Mouse (Mus musculus) limb, embryonic 14.5 days (tissue): ENCODE results near the gene Rplp2. TPM values are rescaled to one million over a fixed set of nuclear protein-coding genes. Genes with fewer than 3 reads are reported as not detected.

Experiments
- ATAC-seq: fragments of 200-750 bp; cut with Nextera tagmentation; 2 replicates; pipeline ENCODE4 v1.8.0; 2017; ENCODE audit warnings: low read depth, moderate number of reproducible peaks, moderate TSS enrichment; ENCODE audit not compliant: low FRiP score
- DNase-seq: peaks from one replicate; pipeline ENCODE4 v3.0.0-alpha.2; 2015; ENCODE audit warnings: low spot score
- H3K27ac ChIP-seq: fragments of 300-500 bp; sonication (generic); replicated peaks from 2 replicates; pipeline ENCODE4 v1.5.1; 2014; ENCODE audit warnings: low read depth, mild to moderate bottlenecking, low read length, moderate library complexity, mixed read lengths
- H3K27me3 ChIP-seq: fragments of 300-500 bp; sonication (generic); 2 replicates; pipeline ENCODE4 v1.6.1; 2014; ENCODE audit warnings: low read length, mixed read lengths; ENCODE audit not compliant: control insufficient read depth, insufficient read depth
- H3K36me3 ChIP-seq: fragments of 300-500 bp; sonication (generic); 2 replicates; pipeline ENCODE4 v1.6.1; 2014; ENCODE audit warnings: mild to moderate bottlenecking, low read length, moderate library complexity, mixed read lengths; ENCODE audit not compliant: control insufficient read depth, insufficient read depth
- H3K4me1 ChIP-seq: fragments of 300-500 bp; sonication (generic); 2 replicates; pipeline ENCODE4 v1.6.1; 2014; ENCODE audit warnings: antibody characterized with exemption, low read length, mixed read lengths; ENCODE audit not compliant: control insufficient read depth, insufficient read depth
- H3K4me2 ChIP-seq: fragments of 300-500 bp; sonication (generic); replicated peaks from 2 replicates; pipeline ENCODE4 v1.6.1; 2014; ENCODE audit warnings: low read depth, mild to moderate bottlenecking, low read length, moderate library complexity; ENCODE audit not compliant: severe bottlenecking
- H3K4me3 ChIP-seq: fragments of 300-500 bp; sonication (generic); replicated peaks from 2 replicates; pipeline ENCODE4 v1.5.1; 2014; ENCODE audit warnings: low read length
- H3K9ac ChIP-seq: fragments of 300-500 bp; sonication (generic); 2 replicates; pipeline ENCODE4 v1.6.1; 2014; ENCODE audit warnings: mild to moderate bottlenecking, low read depth, low read length, moderate library complexity; ENCODE audit not compliant: severe bottlenecking
- H3K9me3 ChIP-seq: fragments of 300-500 bp; sonication (generic); 2 replicates; pipeline ENCODE4 v1.6.1; 2016; ENCODE audit warnings: low read length; ENCODE audit not compliant: control insufficient read depth
- POLR2A ChIP-seq: fragments of 200-500 bp; IDR thresholded peaks from 2 replicates; pipeline ENCODE4 v1.8.0; 2012; ENCODE audit warnings: inconsistent platforms, mild to moderate bottlenecking, moderate library complexity, borderline replicate concordance; ENCODE audit not compliant: insufficient read depth, insufficient read length; ENCODE audit errors: extremely low read depth
- WGBS: fragments of 180-500 bp; shearing (Covaris S2); extraction: QIAGEN DNeasy Blood & Tissue Kit; methylation state at CpG from one replicate; pipeline ENCODE4 v1.1.7; 2014; 5-methylcytosine and 5-hydroxymethylcytosine counted together
- polyA plus RNA-seq, 2 experiments: library from polyadenylated mRNA; depleted of rRNA in 1 of 2; stranded (reverse) in 1 of 2; unstranded in 1 of 2; fragments of >200 nt; fragmentation: Nextera tagmentation in 1 of 2; extraction: Ambion mirVana in 1 of 2; gene quantifications; 2 replicates each; pipeline versions ENCODE4 v1.2.1 to v1.2.3; 2012 to 2014

The Rplp2 gene
- polyA plus RNA-seq, 2 experiments: 1,364 to 1,375 TPM

GRCm38 (mm10) chr7:141435129-141435855, 11.9 kb upstream of the Rplp2 start:
- Histone ChIP-seq H3K27me3 (no peaks in the 10 kb centered on the region), H3K9ac (peak overlapping the region; percentile 66), H3K4me3 (peak overlapping the region; percentile 47), H3K36me3 (peaks cover 45% of the 10 kb centered on the region), H3K27ac (no peak overlapping the region), H3K4me2 (peak overlapping the region; percentile 83), H3K4me1 (peaks cover 26% of the 10 kb centered on the region), H3K9me3 (no peaks in the 10 kb centered on the region)
- DNase-seq (no peak), ATAC-seq (0 out of 2 replicates have a peak, but pooled peaks have one; percentile 20)
- 3% methylated on average over 17 of the region's 17 CpGs for WGBS
- no peak for TF ChIP-seq POLR2A

- H3K27me3 ChIP-seq: no peaks in the 10 kb centered on the region
- peaks cover 26% of the 10 kb centered on the region for H3K4me1 ChIP-seq
- no peaks in the 10 kb centered on the region for H3K9me3 ChIP-seq
- TF ChIP-seq POLR2A: no peak
- no peak overlapping the region; the same call in 1 of the 2 replicates for H3K4me3 ChIP-seq
- DNase-seq: no peak
- no peak overlapping the region for H3K9ac ChIP-seq
- no peak for ATAC-seq
- H3K27ac ChIP-seq: no peak overlapping the region
- WGBS: 88% methylated on average over 9 of the region's 9 CpGs
- peak overlapping the region; percentile 83 for H3K4me2 ChIP-seq
- H3K36me3 ChIP-seq: peaks cover 40% of the 10 kb centered on the region
Measured at GRCm38 (mm10) chr7:141435856-141436522, 11.2 kb upstream of the Rplp2 start.

GRCm38 (mm10) chr7:141436523-141436892, 10.7 kb upstream of the Rplp2 start:
- Histone ChIP-seq H3K27me3 (no peaks in the 10 kb centered on the region), H3K9ac (peak overlapping the region; percentile 71; the same call in 1 of the 2 replicates), H3K4me2 (peak overlapping the region; percentile 91), H3K4me3 (peak overlapping the region; percentile 63), H3K9me3 (no peaks in the 10 kb centered on the region), H3K27ac (no peak overlapping the region), H3K36me3 (peaks cover 40% of the 10 kb centered on the region), H3K4me1 (peaks cover 26% of the 10 kb centered on the region)
- DNase-seq: no peak
- no peak for ATAC-seq
- 71% methylated on average over 2 of the region's 2 CpGs for WGBS
- TF ChIP-seq POLR2A: no peak

GRCm38 (mm10) chr7:141437178-141438120, 9.7 kb upstream of the Rplp2 start, which contains the start of gene Slc25a22:
Gene Slc25a22, minus strand, starts transcription at chr7:141437892.
- Histone ChIP-seq H3K27me3 (no peaks in the 10 kb centered on the region), H3K4me1 (peaks cover 28% of the 10 kb centered on the region), H3K36me3 (peaks cover 38% of the 10 kb centered on the region), H3K9ac (peak within 1 kb of the TSS; percentile 71), H3K9me3 (no peaks in the 10 kb centered on the region), H3K4me3 (peak within 1 kb of the TSS; percentile 63), H3K4me2 (peak within 1 kb of the TSS; percentile 91), H3K27ac (0 out of 2 replicates have a peak within 1 kb of the TSS, but pooled peaks have one; percentile 26)
- peak; percentile 79; the same call in 1 of the 2 replicates for TF ChIP-seq POLR2A
- DNase-seq: peak; percentile 78
- ATAC-seq: peak; percentile 91
- 5% methylated on average over 51 of the region's 53 CpGs for WGBS
